Mouse (Mus musculus) naive thymus-derived CD4-positive, alpha-beta T cell, adult 5 months (primary cell): ENCODE measurements around the gene Olfr1276. TPM values are rescaled to one million over a fixed set of nuclear protein-coding genes. Genes with fewer than 3 reads are reported as not detected.

Experiments used
- polyA plus RNA-seq: library from polyadenylated mRNA; unstranded; fragments of 100-300 nt; shearing (Covaris generic); gene quantifications from one replicate; pipeline ENCODE4 v1.2.1, GENCODE M21; 2017

Olfr1276 gene
- polyA plus RNA-seq: not detected

GRCm38 (mm10) chr2:111254216-111254615 lies at the start of gene Olfr1276:
Gene Olfr1276 (plus strand): TSS chr2:111254516.

GRCm38 (mm10) chr2:111229502-111229901 lies 24.8 kb upstream of the Olfr1276 start, which contains the start of gene 4930430A15Rik:
Gene 4930430A15Rik (minus strand): TSS chr2:111229602.

DNA sequence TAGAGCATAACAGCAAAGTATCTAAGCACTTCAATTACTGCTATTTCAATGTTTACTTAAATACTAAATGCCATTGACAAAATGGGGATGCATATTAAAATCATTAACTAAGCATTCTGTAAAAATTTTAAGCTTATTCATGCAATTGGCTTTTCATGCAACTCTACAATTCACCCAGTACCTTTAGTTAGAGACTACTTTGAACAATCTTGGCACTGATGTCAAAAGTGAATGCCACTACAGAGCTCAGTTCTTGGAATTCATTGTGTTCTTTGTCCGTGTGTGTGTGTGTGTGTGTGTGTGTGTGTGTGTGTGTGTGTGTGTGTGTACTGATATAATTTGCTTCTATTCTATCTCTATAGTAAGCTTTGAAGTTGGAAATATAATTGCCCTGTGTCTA lies 19.1 kb upstream of the Olfr1276 start, which contains the start of gene Olfr1275:
TSS of gene Olfr1275 (minus strand) at position 101 of the 400 bp plus-strand sequence.

GRCm38 (mm10) chr2:111274006-111274405 lies 19.7 kb downstream of the Olfr1276 start, which contains the start of gene Olfr1277:
Gene Olfr1277 (minus strand): TSS chr2:111274106.

GRCm38 (mm10) chr2:111289836-111290235 lies 35.5 kb downstream of the Olfr1276 start, which contains the start of gene Olfr1278:
Gene Olfr1278 (plus strand): TSS chr2:111290136.

DNA sequence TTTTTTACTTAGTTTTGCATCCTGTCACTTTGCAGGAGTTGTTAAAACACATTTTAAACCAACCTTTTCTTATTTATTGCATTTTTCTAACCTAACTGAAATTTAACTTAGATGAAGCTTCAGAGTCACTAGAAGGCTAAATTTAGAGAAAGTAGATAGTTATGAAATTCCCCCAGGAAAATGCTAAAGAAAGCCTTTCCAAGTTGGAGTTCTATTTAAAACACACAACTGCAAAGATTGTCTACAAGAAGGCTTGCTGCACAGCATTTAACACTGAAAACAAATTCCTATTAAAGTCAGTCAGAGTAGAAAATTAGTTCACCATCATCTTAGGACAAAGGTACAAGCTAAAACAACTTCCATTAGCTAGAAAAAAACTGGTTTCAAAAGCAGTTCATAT lies 46.1 kb downstream of the Olfr1276 start, which contains the start of gene Olfr1279:
TSS of gene Olfr1279 (plus strand) at position 262 of the 400 bp plus-strand sequence.

Other genes with a start within 250 kb of the Olfr1276 start
- not detected for gene Gm13941, start 148.5 kb upstream of the Olfr1276 start, polyA plus RNA-seq
- not detected for gene Gm15130, start 101.6 kb upstream of the Olfr1276 start, polyA plus RNA-seq
- not detected for gene 4930430A15Rik, start 24.9 kb upstream of the Olfr1276 start, polyA plus RNA-seq
- gene Olfr1275, start 19.2 kb upstream of the Olfr1276 start, polyA plus RNA-seq: not detected
- 0.07 TPM for gene Olfr1277, start 19.6 kb downstream of the Olfr1276 start, polyA plus RNA-seq
- not detected for gene Olfr1278, start 35.6 kb downstream of the Olfr1276 start, polyA plus RNA-seq
- not detected for gene Olfr1279, start 46.1 kb downstream of the Olfr1276 start, polyA plus RNA-seq
- not detected for gene Olfr1280, start 59.5 kb downstream of the Olfr1276 start, polyA plus RNA-seq
- gene Olfr1281, start 72.0 kb downstream of the Olfr1276 start, polyA plus RNA-seq: not detected
- gene Olfr1282, start 81.6 kb downstream of the Olfr1276 start, polyA plus RNA-seq: not detected
- gene Olfr1283, start 112.3 kb downstream of the Olfr1276 start, polyA plus RNA-seq: not detected
- gene Olfr1284, start 121.0 kb downstream of the Olfr1276 start, polyA plus RNA-seq: not detected
- gene Olfr1286, start 168.6 kb downstream of the Olfr1276 start, polyA plus RNA-seq: not detected
- gene Olfr1287, start 194.6 kb downstream of the Olfr1276 start, polyA plus RNA-seq: not detected
- gene Olfr1288, start 219.6 kb downstream of the Olfr1276 start, polyA plus RNA-seq: not detected
- gene Olfr1289, start 226.3 kb downstream of the Olfr1276 start, polyA plus RNA-seq: not detected
- gene Olfr1290, start 239.3 kb downstream of the Olfr1276 start, polyA plus RNA-seq: not detected
- 0.10 TPM for gene Olfr1291-ps1, start 242.7 kb downstream of the Olfr1276 start, polyA plus RNA-seq